Mouse (Mus musculus): ENCODE results near the gene Ddb2. TPM values are rescaled to one million over a fixed set of nuclear protein-coding genes. Genes with fewer than 3 reads are reported as not detected.

Ddb2 gene
- total RNA-seq, 2 experiments from 2014 or later: 2.1 to 2.6 TPM

DNA sequence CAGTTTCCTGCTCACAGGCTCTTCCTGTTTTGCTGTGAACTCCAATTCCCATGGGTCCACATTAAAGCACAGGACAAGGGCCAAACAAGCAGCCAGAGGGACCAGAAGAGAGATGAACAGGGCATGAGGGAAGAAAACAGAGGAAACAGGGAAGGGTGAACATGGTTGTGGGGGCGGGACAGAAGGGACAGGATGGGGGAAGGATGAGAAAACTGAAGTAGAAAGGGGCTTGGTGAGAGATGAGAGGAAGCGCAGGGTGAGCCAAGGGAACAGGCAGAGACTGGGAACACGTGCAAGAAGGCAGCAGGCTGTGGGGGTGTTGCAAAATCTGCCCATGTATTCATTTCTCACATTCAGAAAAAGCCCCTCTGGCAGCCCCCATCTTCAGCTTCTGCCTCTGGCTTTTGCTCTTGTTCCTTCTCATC lies 40.2 kb downstream of the Ddb2 start:
- intact Hi-C loops (cut with DNase I): no loop called here
- peak; percentile 9 to 30 for DNase-seq

DNA sequence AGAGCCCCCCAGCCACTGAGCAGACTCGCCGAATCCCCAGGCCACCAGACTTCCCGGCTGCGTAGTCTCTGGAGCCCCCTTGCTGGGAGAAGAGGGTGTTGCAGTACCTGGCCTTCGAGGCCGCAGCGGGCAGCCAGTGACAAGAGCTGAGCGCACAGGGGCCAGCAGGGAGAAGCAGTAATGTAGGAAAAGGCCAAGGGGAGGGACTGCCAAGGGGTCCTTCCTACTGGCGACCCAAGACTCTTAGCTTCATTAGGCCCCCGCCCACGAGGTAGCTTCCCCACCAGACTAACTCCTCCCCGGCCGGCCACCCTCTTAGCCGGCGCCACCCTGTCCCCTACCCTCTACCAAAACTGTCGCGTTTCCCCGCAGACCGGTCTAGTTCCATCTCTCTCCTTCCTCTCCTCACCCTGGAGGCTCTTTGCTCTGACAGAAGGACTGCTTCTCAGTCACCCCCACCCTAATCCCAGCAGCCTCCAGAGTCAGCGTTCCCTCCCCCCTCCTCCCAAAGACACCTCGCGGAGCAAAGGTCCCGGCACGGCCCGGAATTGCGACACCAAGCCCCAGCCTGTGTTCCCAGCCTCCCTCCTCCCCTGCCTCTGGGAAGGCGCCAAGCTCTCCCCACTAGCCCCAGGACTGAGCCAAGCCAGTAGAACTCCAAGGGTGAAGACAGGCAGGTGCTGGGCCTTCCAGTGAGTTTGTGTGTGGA lies 42.0 kb downstream of the Ddb2 start:
- intact Hi-C loops (cut with DNase I): loop anchor here (1.0 kb wide), 1 partner anchor 79 kb away; no protein-coding TSS in a partner anchor
- peak; percentile 82 to 89 for DNase-seq

DNA sequence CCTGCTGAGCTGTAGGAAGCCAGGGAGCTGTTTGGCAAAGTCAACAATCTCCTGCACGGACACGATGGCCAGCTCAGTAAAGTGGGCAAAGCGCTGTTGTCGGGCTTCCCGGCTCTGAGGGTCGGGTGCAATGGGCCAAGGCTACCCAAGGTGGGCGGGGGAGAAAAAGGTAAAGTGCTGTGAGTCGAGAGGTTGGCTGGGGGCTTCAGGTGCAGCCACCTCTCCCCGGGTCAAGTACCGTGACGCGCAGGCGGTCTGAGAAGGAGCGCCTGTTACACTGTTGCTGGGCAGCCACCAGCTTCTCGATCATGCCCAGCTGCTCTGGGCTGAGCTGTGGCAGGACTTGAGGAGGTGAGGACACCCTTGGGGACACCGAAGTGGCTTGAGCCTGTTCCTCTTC lies 46.3 kb downstream of the Ddb2 start:
- intact Hi-C loops (cut with DNase I): no loop called here
- no peak for DNase-seq

DNA sequence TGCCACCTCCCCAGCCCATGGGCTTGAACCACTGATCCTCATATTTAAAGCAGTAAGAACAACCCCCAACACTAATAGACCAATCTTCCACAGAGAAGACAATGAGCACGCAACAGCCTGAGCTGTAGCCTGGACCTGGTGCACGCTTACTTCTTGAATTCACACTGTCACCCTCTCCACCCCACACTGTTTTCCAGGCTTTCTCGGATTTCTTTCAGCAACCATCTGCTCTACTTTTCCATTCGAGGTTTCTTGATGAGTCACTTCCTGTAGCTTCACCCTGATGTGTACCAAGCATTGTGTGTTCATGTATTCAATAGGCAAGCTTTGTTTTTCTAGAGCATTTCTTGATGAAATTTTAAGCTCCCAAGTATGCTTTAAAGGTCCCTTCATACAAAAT lies 49.4 kb downstream of the Ddb2 start:
- intact Hi-C loops (cut with DNase I): no loop called here

DNA sequence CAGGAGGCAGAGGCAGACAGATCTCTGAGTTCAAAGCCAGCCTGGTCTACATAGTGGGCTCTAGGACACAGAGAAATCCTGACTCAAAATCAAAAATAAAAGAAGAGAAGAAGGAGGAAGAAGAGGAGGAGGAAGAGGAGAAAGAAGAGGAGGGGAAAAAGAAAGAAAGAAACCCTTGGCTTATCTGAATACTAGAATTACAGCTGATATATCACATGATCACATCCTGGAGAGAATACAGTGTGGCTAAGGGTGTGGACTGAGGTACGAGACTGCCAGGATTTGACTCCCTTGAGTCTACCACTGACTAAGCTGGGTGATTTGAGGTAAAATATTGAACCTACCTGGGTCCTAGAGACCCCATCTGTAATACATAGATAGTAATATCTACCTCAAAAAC lies 50.6 kb downstream of the Ddb2 start:
- intact Hi-C loops (cut with DNase I): no loop called here
- no peak for DNase-seq

More for the DNA sequence above, 49.4 kb downstream of the Ddb2 start:
- no peak for DNase-seq

DNA sequence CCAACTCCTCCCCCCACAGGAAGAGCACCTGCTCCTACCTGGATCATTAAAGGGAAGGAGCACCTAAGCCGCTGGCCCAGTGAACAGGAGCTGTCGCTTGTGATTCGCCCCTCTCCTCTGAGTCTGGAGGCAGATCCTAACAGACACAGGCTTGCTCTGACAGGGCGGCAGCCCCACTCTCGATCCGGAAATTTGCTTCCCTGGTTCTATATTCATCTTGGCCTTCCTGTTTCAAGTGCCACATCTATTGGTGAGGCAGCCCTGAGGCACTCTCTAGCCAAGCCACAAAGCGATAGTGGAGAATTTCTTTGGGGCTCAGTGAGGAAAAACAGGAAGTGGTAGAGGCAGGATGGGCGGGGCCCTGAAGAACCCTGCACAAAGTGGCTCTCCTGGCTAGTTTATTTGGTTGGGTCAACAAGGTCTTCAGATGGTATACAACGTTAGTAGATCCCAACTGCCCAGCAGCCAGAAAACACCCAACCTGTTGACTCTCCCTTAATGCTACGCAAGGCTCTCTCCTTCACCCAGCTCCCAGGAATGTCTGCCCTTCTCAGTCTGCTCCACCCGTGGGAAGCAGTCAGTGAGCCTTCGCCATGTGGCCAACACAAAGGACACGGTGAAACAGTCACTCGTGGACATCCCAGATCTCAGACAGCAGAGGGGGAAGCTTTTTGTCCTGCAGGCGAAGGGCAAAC lies 52.9 kb downstream of the Ddb2 start, which contains the start of gene Madd:
Gene Madd (minus strand): TSS at position 127 of the 695 bp plus-strand sequence.
- intact Hi-C loops (cut with DNase I): no loop called here
- no peak for DNase-seq

DNA sequence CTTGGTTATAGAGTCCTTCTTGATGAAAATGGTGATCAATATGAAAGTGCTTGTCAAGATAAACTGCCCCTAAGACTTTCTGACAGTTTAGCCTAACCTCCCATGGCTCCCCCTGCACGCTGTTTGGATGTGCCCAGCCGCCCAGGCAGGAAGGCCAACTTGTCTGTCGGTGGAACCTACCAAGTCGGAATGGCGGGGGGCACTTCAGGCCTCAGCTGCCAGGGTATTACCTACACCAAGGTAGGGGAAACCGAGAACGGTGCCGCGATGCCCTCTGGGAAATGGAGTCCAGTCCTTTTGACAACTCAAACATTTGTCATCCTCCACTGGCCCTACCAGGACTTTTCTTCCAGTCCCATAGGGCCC lies 53.7 kb downstream of the Ddb2 start:
- DNase-seq: peak; percentile 81 to 84
- intact Hi-C loops (cut with DNase I): no loop called here

DNA sequence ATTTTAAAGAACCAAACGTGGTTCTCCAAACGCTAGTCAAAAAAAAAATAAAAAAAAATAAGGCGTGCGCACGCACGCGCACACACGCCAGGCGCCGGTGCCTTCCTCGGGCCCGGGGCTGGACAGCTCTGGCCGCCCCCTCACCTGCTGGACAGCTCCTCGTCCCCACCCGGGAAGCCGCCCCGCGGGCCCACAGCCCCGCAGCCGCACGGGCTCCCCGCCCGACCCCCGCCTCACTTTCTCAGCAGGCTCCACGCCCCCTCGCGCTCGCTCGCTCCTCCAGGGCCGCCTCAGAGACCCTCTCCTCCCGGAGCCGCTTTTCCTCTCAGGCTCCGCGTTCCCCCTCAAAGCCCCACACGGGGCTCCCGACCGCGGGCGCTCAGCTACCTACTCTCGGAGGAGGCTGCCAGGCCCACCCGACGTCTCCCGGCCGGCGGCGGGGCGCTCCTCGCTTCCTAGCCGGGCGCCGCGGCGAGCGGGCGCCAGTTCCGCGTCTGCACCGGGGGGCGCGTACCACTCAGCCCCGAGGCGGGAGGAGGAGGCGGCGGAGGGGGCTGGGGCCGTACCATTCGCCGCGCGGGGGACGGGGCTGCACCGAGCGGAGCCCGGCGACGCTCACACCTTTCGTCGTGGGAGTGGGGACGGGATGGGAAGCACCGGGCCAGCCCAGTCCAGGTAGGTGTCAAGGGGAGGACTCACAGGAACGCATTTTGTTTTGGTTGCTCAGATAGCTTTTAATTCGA lies 54.2 kb downstream of the Ddb2 start:
- DNase-seq: peak; percentile 41 to 45
- intact Hi-C loops (cut with DNase I): no loop called here

DNA sequence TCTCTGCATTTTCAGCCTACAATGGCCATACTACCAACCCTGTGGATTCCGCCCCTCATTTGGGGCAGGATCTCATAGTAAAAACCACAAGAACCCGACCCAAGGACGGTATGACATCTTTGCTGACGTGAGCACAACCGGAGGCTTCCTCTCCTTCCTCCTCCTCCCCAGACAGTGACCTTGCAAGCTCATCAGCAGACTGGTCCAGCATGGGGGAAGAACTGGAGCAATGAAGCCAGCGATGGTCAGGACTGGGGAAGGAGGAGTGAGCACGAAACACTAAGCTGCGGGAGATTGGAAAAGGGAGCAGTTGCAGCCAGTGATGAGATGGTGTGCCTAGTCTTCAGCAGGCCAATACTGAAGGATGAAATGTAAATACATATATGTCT lies 54.8 kb downstream of the Ddb2 start:
- no peak for DNase-seq
- intact Hi-C loops (cut with DNase I): no loop called here

DNA sequence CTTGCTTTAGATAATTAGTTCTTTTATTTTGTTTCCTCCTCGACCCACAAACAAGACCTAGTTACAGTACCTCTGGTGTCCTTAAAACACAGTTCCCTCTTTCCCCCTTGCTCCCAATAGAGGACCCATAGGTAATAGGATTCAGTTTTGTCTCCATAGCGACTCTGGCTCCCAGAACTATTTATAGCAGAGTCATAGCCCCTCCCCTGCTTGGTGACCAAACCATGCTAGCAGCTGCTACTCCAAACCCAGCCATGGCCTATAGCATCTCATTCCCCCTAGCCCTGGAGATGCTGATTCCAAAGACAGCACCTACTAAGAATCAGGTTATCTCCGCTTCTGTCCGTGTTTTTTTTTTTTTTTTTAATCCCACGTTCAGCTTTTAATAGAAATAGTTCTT lies 56.1 kb downstream of the Ddb2 start:
- DNase-seq: no peak
- intact Hi-C loops (cut with DNase I): no loop called here

DNA sequence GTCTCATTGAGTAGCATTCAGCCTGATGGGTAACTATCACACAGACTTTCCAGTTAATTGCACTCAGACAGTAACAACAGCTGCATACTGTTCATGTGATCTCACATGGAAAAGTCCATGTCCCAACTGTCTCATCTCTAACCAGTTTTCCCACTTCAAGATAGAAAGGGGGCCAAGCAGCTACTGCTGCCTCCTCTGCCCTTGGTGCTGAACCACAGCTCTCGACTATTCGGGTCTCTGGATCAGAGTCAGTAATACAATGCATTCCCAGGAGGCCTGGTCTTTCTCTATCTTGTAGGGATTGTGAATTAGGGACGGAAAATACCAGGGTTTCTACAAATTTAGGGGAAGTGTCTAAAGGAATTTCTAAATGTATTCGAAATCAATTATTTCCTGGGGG lies 57.0 kb downstream of the Ddb2 start:
- no peak for DNase-seq
- intact Hi-C loops (cut with DNase I): no loop called here

DNA sequence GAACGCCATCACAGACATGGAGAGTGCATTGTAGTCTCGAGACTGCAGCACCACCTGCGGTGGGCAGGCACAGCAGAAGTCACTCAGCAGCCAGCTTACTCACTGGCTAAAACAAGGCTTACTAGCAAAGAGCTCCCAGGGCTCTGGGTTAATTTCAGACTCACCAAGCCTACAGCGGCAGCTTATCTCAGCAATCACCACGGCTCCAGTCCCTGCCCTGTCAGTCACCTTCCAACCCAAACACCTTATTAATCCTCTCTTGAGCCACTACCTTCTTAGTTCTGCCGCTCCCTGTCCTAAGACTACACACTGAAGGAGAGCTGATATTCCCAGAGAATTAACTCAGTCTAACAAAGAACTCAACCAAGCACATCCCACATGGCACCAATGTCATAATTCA lies 60.5 kb downstream of the Ddb2 start:
- intact Hi-C loops (cut with DNase I): no loop called here
- no peak for DNase-seq

DNA sequence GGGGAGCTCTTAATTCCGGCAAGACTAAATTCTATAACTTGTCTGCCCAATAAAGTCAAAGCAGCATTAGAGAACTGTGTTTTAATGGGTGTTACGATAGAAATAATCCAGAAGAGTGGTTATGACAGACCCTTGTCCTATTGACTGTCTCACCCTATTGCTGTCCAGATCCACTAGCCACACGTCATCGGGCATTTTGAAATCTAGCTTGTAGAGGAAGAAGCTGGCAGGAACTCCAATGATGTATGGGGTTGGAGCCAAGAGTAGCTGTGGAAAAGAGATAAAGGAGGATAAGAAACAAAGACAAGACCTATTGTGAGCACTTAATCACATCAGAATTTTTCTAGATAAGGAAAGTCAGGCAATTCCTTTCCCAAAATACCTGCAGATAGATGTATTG lies 61.3 kb downstream of the Ddb2 start:
- intact Hi-C loops (cut with DNase I): no loop called here

DNA sequence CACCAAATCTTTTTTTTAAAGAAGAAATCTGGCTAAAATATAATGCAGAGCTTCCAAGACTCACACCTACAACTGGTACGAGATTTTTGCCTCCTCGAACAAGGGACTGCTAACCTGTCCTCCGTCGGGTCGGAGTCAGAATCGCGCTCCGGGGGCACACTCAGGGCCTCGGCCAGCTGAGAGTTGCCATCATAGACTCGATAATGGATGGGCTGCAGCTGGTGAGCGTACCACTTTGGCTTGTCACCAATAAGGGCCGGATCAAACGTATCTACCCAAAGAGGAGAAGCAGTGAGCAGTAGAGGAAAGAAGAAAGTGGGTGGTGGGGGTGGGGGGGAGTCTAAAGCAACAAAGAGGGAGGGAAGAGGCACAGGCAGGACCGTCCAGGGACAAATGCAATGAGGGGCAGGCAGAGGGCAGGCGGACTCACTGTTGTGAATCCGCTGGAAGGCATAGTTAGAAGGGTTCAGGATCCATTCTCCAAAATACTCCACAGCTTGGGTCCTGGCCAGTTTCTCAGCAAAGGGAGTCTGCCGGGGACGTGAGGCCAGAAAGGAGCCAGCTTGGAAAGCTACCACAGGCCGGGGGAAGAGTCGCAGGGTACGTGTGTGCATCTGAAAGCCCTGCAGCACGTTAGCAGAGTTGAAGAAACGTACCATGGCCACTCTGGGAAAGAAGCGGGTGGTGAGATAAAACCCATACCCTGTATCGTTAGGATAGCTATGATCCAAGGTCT lies 67.0 kb downstream of the Ddb2 start:
- DNase-seq: no peak
- intact Hi-C loops (cut with DNase I): no loop called here

More for the DNA sequence above, 61.3 kb downstream of the Ddb2 start:
- no peak for DNase-seq

DNA sequence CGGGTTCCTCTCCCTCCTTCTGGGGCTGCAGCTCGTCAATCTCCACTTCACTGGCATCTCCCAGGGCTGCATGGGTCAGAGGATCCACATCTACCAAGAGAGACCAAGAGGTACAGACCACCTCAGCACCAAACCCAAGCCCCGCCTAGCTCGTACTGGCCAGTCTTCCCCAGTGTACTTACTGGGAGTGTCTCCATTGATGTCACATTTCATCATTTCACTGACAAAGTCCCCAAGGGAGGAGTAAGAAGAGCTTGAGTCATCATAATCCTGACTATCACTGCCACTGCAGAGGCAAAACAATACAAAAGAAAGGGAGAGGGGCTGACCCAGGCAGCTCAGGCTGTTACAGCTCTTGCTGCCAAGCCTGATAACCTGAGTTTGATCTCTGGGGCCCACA lies 69.2 kb downstream of the Ddb2 start:
- no peak for DNase-seq
- intact Hi-C loops (cut with DNase I): no loop called here

DNA sequence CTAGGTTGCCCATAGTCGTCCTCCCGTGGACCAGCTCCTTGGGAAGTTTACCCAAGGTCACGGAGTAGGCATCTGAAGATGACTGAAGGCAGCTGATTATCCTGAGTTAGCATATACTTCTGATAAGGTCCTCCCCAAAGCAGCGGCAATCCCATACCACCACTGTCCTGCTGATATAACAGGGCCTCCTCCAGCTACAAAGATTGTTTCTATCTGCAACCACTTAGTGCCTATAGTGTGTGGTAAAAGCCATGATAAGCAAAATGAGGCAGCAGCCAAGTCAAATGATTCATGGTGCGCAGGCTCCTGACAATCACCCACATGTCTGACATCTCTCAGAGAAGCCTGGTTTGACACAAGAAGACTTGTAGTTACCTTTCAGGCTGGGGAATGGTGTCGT lies 71.8 kb downstream of the Ddb2 start:
- DNase-seq: no peak
- intact Hi-C loops (cut with DNase I): no loop called here

DNA sequence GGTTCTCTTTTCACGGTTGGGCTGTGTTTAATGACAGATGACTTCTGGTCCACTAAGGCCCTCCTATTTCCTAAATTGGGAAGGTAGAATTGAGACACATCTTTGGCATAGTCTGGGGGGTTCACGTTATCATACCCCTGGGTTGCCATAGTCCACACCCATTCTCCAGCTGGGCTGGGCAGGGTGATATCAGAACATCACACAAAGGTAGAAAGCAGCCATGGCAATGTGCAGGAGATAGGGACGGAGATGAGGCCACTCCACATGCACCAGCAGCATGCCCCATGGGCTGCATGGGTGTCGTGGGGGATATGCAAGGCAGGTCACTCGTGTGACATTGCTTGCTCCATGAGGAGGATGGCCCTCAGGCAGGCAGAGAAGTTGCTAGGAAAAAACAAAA lies 73.2 kb downstream of the Ddb2 start:
- DNase-seq: no peak
- intact Hi-C loops (cut with DNase I): no loop called here

DNA sequence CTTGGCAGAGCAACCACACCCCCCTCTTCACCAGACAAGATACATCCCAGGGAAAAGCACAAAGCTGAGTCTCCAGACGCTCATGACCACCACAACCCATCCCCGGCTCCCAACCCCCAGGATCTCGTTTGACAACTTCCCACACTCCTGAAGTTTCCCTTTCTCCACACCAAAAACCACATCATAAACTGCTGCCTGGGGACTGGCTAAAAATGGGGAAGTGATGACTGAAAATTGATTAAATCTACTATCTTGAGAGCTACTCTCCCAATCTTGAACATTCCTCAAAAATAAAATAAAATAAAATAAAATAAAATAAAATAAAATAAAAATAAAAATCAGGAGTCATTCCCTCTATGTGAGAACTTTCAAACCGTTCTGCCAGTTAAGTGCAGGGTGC lies 73.8 kb downstream of the Ddb2 start:
- intact Hi-C loops (cut with DNase I): no loop called here
- no peak for DNase-seq
